Mouse (Mus musculus): ENCODE data around the gene Gm6676.
"Not testable (repeated sequence)": the region's sequence is repeated elsewhere in the genome, so short reads cannot be mapped to it uniquely, and the experiment has no call there.

The Gm6676 gene

GRCm38 (mm10) chr14:7125312-7125711 lies at the start of gene Gm6676:
TSS of gene Gm6676 (minus strand) at chr14:7125412.
- TF ChIP-seq GATA4 (IDR thresholded peaks at IDR 0.05; ENCODE audit: insufficient replicate concordance, low read length): not testable (repeated sequence)

- not testable (repeated sequence) for TF ChIP-seq GATA4 (IDR thresholded peaks at IDR 0.05; ENCODE audit: insufficient replicate concordance, low read length)
Observed at GRCm38 (mm10) chr14:7174483-7174971, 49.3 kb upstream of the Gm6676 start, which contains the start of gene Gm3512. TSS of gene Gm3512 (minus strand) at chr14:7174533.

GRCm38 (mm10) chr14:7100521-7100920 lies 24.7 kb downstream of the Gm6676 start, which contains the start of gene Gm3696:
TSS of gene Gm3696 (minus strand) at chr14:7100621.
- not testable (repeated sequence) for TF ChIP-seq GATA4 (IDR thresholded peaks at IDR 0.05; ENCODE audit: insufficient replicate concordance, low read length)

Measured in liver, adult (tissue).